Mouse (Mus musculus) stomach, postnatal 0 days (tissue): ENCODE measurements around the gene Ankrd13b. TPM values are rescaled to one million over a fixed set of nuclear protein-coding genes. Genes with fewer than 3 reads are reported as not detected.

Experiments
- ATAC-seq: fragments of 200-750 bp; cut with Nextera tagmentation; 2 replicates; pipeline ENCODE4 v1.8.0; 2017; ENCODE audit not compliant: low FRiP score, low TSS enrichment
- DNase-seq: peaks from one replicate; pipeline ENCODE4 v3.0.0-alpha.2; 2016; ENCODE audit warnings: low spot score
- H3K27ac ChIP-seq: fragments of 300-500 bp; sonication (generic); replicated peaks from 2 replicates; pipeline ENCODE4 v1.5.1; 2014; ENCODE audit warnings: mild to moderate bottlenecking, control low read depth
- H3K27me3 ChIP-seq: fragments of 300-500 bp; sonication (generic); 2 replicates; pipeline ENCODE4 v1.6.1; 2014; ENCODE audit warnings: low read length; ENCODE audit not compliant: control insufficient read depth, insufficient read depth
- H3K36me3 ChIP-seq: fragments of 300-500 bp; sonication (generic); 2 replicates; pipeline ENCODE4 v1.6.1; 2014; ENCODE audit warnings: low read length, mixed read lengths; ENCODE audit not compliant: control insufficient read depth, insufficient read depth
- H3K4me1 ChIP-seq: fragments of 300-500 bp; sonication (generic); replicated peaks from 2 replicates; pipeline ENCODE4 v1.6.1; 2014; ENCODE audit warnings: antibody characterized with exemption; ENCODE audit not compliant: control insufficient read depth, insufficient read depth
- H3K4me2 ChIP-seq: fragments of 300-500 bp; sonication (generic); replicated peaks from 2 replicates; pipeline ENCODE4 v1.6.1; 2014; ENCODE audit warnings: low read depth, mild to moderate bottlenecking, control low read depth, moderate library complexity
- H3K4me3 ChIP-seq: fragments of 300-500 bp; sonication (generic); 2 replicates; pipeline ENCODE4 v1.5.1; 2014; ENCODE audit warnings: low read depth, low read length, control low read depth
- H3K9ac ChIP-seq: fragments of 300-500 bp; sonication (generic); 2 replicates; pipeline ENCODE4 v1.6.1; 2014; ENCODE audit warnings: mild to moderate bottlenecking, low read length, control low read depth, mixed read lengths
- H3K9me3 ChIP-seq: fragments of 300-500 bp; sonication (generic); 2 replicates; pipeline ENCODE4 v1.6.1; 2016; ENCODE audit warnings: low read length; ENCODE audit not compliant: control insufficient read depth
- CTCF ChIP-seq: IDR thresholded peaks from 2 replicates; pipeline ENCODE4 v1.5.1; 2016; ENCODE audit warnings: antibody characterized with exemption, low read depth, mild to moderate bottlenecking, moderate library complexity
- EP300 ChIP-seq: optimal IDR thresholded peaks from 2 replicates; pipeline ENCODE3; 2016; ENCODE audit warnings: antibody characterized with exemption
- WGBS: fragments of 180-500 bp; shearing (Covaris S2); extraction: QIAGEN DNeasy Blood & Tissue Kit; methylation state at CpG from one replicate; pipeline ENCODE4 v1.1.7; 2014; 5-methylcytosine and 5-hydroxymethylcytosine counted together
- polyA plus RNA-seq: library from polyadenylated mRNA; unstranded; fragments of >200 nt; fragmentation: Nextera tagmentation; extraction: Ambion mirVana; gene quantifications from 2 replicates; pipeline ENCODE4 v1.2.1, GENCODE M21; 2015

The Ankrd13b gene
- polyA plus RNA-seq, 1 experiment from 2014 or later, result 2.4 TPM

GRCm38 (mm10) chr11:77491502-77492291 lies 2.2 kb upstream of the Ankrd13b start:
- 1% methylated on average over 22 of the region's 23 CpGs for WGBS
- Histone ChIP-seq H3K27ac (peak overlapping the region; percentile 95), H3K27me3 (no peaks in the 10 kb centered on the region), H3K9me3 (no peaks in the 10 kb centered on the region), H3K4me3 (peak overlapping the region; percentile 53), H3K36me3 (no peaks in the 10 kb centered on the region), H3K4me2 (peak overlapping the region; percentile 91), H3K4me1 (peaks cover 18% of the 10 kb centered on the region), H3K9ac (peak overlapping the region; percentile 45)
- ATAC-seq, result peak; percentile 66
- DNase-seq, result peak; percentile 78
- TF ChIP-seq CTCF, result no peak
- peak; percentile 41 for TF ChIP-seq EP300

GRCm38 (mm10) chr11:77491123-77491501 lies 1.6 kb upstream of the Ankrd13b start:
- Histone ChIP-seq H3K36me3 (no peaks in the 10 kb centered on the region), H3K9ac (no peak overlapping the region), H3K27ac (peak overlapping the region; percentile 95), H3K27me3 (no peaks in the 10 kb centered on the region), H3K4me1 (peaks cover 19% of the 10 kb centered on the region), H3K9me3 (no peaks in the 10 kb centered on the region), H3K4me3 (peak overlapping the region; percentile 53), H3K4me2 (peak overlapping the region; percentile 91)
- 0% methylated on average over 13 of the region's 13 CpGs for WGBS
- peak; percentile 94 for DNase-seq
- peak; percentile 76 for ATAC-seq
- peak; percentile 99 for TF ChIP-seq CTCF
- peak; percentile 26 for TF ChIP-seq EP300

GRCm38 (mm10) chr11:77490451-77490850 lies 973 bp upstream of the Ankrd13b start:
- no peaks in the 10 kb centered on the region for H3K36me3 ChIP-seq
- H3K4me3 ChIP-seq, result no peak overlapping the region
- no peaks in the 10 kb centered on the region for H3K27me3 ChIP-seq
- peaks cover 19% of the 10 kb centered on the region for H3K4me1 ChIP-seq
- ATAC-seq (no peak), DNase-seq (no peak)
- H3K9ac ChIP-seq, result 0 out of 2 replicates have a peak overlapping the region, but pooled peaks have one; percentile 9
- 68% methylated on average over 6 of the region's 6 CpGs for WGBS
- peak overlapping the region; percentile 95 for H3K27ac ChIP-seq
- H3K9me3 ChIP-seq, result no peaks in the 10 kb centered on the region
- H3K4me2 ChIP-seq, result peak overlapping the region; percentile 91; the same call in 1 of the 2 replicates
- TF ChIP-seq EP300 (no peak), CTCF (no peak)

DNA sequence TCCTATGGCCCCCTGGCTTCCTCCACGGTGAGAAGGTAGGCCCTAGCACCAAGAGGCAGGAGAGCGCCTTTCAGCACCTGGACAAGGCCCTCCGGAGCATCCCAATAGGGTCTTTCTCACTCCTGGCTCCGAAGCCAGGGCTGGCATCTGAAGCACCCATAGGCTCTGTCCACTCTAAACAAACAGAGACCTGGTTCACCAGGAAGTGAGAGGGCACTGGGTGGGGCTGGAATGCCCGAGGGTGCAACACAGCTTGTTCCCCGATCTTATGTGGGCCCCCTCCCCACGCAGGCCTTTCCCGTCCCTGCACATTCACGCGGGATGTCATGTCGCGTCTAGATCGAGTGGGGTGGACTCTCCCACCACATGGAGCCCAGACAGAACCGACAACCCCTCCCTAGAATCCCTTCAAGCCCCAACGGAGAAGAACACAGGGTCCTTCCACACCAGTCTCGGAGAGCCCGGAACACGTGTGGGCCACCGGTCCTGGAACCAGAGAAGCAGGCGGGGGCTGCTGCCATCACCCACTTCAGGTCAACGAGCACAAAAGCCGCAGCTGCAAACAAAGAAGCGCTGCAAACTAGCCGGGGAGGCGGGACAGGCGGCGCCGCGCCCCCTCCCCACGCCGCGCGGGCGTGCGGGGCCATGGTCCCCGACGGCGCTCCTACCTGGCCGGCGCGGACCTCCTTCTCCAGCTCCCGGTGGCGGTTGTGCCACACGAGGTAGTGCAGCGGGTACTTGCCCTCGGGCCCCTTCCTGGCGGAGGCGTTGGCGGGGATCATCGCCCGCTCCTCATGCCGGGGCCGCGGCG lies 502 bp downstream of the Ankrd13b start:
- DNase-seq (peak; percentile 39), ATAC-seq (no peak)
- Histone ChIP-seq H3K27ac (no peak overlapping the region), H3K27me3 (no peaks in the 10 kb centered on the region), H3K9ac (peak overlapping the region; percentile 76), H3K4me1 (peaks cover 13% of the 10 kb centered on the region), H3K36me3 (no peaks in the 10 kb centered on the region), H3K4me3 (peak overlapping the region; percentile 77), H3K9me3 (no peaks in the 10 kb centered on the region), H3K4me2 (peak overlapping the region; percentile 97)
- TF ChIP-seq EP300, result no peak
- no peak for TF ChIP-seq CTCF
- 8% methylated on average over 34 of the region's 55 CpGs for WGBS

- Histone ChIP-seq H3K4me2 (no peak overlapping the region), H3K36me3 (no peaks in the 10 kb centered on the region), H3K4me1 (peaks cover 13% of the 10 kb centered on the region), H3K4me3 (no peak overlapping the region), H3K27me3 (no peaks in the 10 kb centered on the region), H3K27ac (no peak overlapping the region), H3K9me3 (no peaks in the 10 kb centered on the region), H3K9ac (no peak overlapping the region)
- TF ChIP-seq CTCF (peak; percentile 39), EP300 (no peak)
- ATAC-seq (no peak), DNase-seq (no peak)
- 57% methylated on average over 5 of the region's 5 CpGs for WGBS
Observed at GRCm38 (mm10) chr11:77486798-77487197, 2.7 kb downstream of the Ankrd13b start.
